Mouse (Mus musculus): ENCODE measurements around the gene Mecom. TPM values are rescaled to one million over a fixed set of nuclear protein-coding genes. Genes with fewer than 3 reads are reported as not detected.

The Mecom gene
- polyA plus RNA-seq, 1 experiment from 2014 or later: 89.3 TPM

DNA sequence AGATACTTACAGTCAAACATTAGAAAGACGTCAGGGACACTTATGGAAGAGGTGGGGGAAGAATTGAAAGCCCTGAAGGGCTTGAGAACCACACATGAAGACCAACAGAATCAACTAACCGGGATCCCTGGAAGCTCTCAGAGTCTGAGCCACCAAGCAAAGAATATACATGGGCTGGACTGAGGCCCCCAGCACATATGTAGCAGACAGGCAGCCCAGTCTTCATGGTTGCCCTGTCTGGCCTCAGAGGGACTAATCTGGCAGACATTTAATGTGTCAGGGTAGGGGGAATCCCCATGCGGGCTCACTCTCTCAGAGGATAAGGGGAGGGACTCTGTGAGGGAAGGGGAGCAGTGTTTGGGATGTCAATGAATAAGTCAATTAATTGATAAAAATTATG is 584.4 kb downstream of the Mecom start:
- peaks cover 28% of the 10 kb centered on the region for H3K36me3 ChIP-seq (ENCODE audit: control insufficient read depth, insufficient read depth, low read length)
- H3K27ac ChIP-seq (ENCODE audit: low read depth, low read length): no peak overlapping the region
- ATAC-seq (ENCODE audit: low FRiP score, low TSS enrichment): no peak

GRCm38 (mm10) chr3:29959051-29959450 is 588.8 kb downstream of the Mecom start:
- H3K4me2 ChIP-seq (replicated peaks; ENCODE audit: low read depth, low read length): no peak overlapping the region
- peaks cover 29% of the 10 kb centered on the region; the same call in 1 of the 2 replicates for H3K36me3 ChIP-seq (ENCODE audit: control insufficient read depth, insufficient read depth, low read length)
- H3K9me3 ChIP-seq (ENCODE audit: control insufficient read depth, low read length): no peaks in the 10 kb centered on the region
- H3K4me3 ChIP-seq (ENCODE audit: low read length): no peak overlapping the region
- H3K27me3 ChIP-seq (ENCODE audit: control insufficient read depth, insufficient read depth, low read length): no peaks in the 10 kb centered on the region
- H3K4me1 ChIP-seq (ENCODE audit: control insufficient read depth, insufficient read depth, low read length): no peaks in the 10 kb centered on the region
- no peak overlapping the region for H3K27ac ChIP-seq (ENCODE audit: low read depth, low read length)
- ATAC-seq (ENCODE audit: low FRiP score, low TSS enrichment): no peak
- WGBS: 88% methylated on average over 3 of the region's 3 CpGs
- H3K9ac ChIP-seq (ENCODE audit: low read depth, low read length): no peak overlapping the region

More for the DNA sequence above, 584.4 kb downstream of the Mecom start:
- no peaks in the 10 kb centered on the region for H3K4me1 ChIP-seq (ENCODE audit: control insufficient read depth, insufficient read depth, low read length)
- H3K4me3 ChIP-seq (ENCODE audit: low read length): no peak overlapping the region
- H3K9me3 ChIP-seq (ENCODE audit: control insufficient read depth, low read length): no peaks in the 10 kb centered on the region
- WGBS: 94% methylated on average over 3 of the region's 3 CpGs
- no peak overlapping the region for H3K4me2 ChIP-seq (replicated peaks; ENCODE audit: low read depth, low read length)
- no peaks in the 10 kb centered on the region for H3K27me3 ChIP-seq (ENCODE audit: control insufficient read depth, insufficient read depth, low read length)
- no peak overlapping the region for H3K9ac ChIP-seq (ENCODE audit: low read depth, low read length)

GRCm38 (mm10) chr3:29957365-29958236 is 590.2 kb downstream of the Mecom start:
- no peaks in the 10 kb centered on the region for H3K9me3 ChIP-seq (ENCODE audit: control insufficient read depth, low read length)
- no peak overlapping the region for H3K27ac ChIP-seq (ENCODE audit: low read depth, low read length)
- H3K9ac ChIP-seq (ENCODE audit: low read depth, low read length): no peak overlapping the region
- WGBS: 81% methylated on average over 10 of the region's 10 CpGs
- no peak overlapping the region for H3K4me2 ChIP-seq (replicated peaks; ENCODE audit: low read depth, low read length)
- H3K4me1 ChIP-seq (ENCODE audit: control insufficient read depth, insufficient read depth, low read length): no peaks in the 10 kb centered on the region
- no peak overlapping the region for H3K4me3 ChIP-seq (ENCODE audit: low read length)
- no peak for ATAC-seq (ENCODE audit: low FRiP score, low TSS enrichment)
- peaks cover 26% of the 10 kb centered on the region; the same call in 1 of the 2 replicates for H3K36me3 ChIP-seq (ENCODE audit: control insufficient read depth, insufficient read depth, low read length)
- H3K27me3 ChIP-seq (ENCODE audit: control insufficient read depth, insufficient read depth, low read length): no peaks in the 10 kb centered on the region

GRCm38 (mm10) chr3:29953269-29953668 is 594.5 kb downstream of the Mecom start:
- Histone ChIP-seq H3K36me3 (ENCODE audit: control insufficient read depth, insufficient read depth, low read length) (peaks cover 12% of the 10 kb centered on the region; the same call in 1 of the 2 replicates), H3K4me1 (ENCODE audit: control insufficient read depth, insufficient read depth, low read length) (no peaks in the 10 kb centered on the region), H3K9me3 (ENCODE audit: control insufficient read depth, low read length) (no peaks in the 10 kb centered on the region), H3K9ac (ENCODE audit: low read depth, low read length) (no peak overlapping the region), H3K4me3 (ENCODE audit: low read length) (no peak overlapping the region), H3K27me3 (ENCODE audit: control insufficient read depth, insufficient read depth, low read length) (no peaks in the 10 kb centered on the region), H3K27ac (ENCODE audit: low read depth, low read length) (no peak overlapping the region), H3K4me2 (replicated peaks; ENCODE audit: low read depth, low read length) (no peak overlapping the region)
- WGBS: 80% methylated on average over 3 of the region's 3 CpGs
- no peak for ATAC-seq (ENCODE audit: low FRiP score, low TSS enrichment)

GRCm38 (mm10) chr3:29950853-29951252 is 597.0 kb downstream of the Mecom start:
- no peak overlapping the region for H3K9ac ChIP-seq (ENCODE audit: low read depth, low read length)
- WGBS: 85% methylated on average over 5 of the region's 5 CpGs
- no peaks in the 10 kb centered on the region for H3K9me3 ChIP-seq (ENCODE audit: control insufficient read depth, low read length)
- no peak overlapping the region for H3K27ac ChIP-seq (ENCODE audit: low read depth, low read length)
- H3K4me3 ChIP-seq (ENCODE audit: low read length): no peak overlapping the region
- no peak overlapping the region for H3K4me2 ChIP-seq (replicated peaks; ENCODE audit: low read depth, low read length)
- ATAC-seq (ENCODE audit: low FRiP score, low TSS enrichment): no peak
- no peaks in the 10 kb centered on the region for H3K27me3 ChIP-seq (ENCODE audit: control insufficient read depth, insufficient read depth, low read length)
- peaks cover 8% of the 10 kb centered on the region; the same call in 1 of the 2 replicates for H3K36me3 ChIP-seq (ENCODE audit: control insufficient read depth, insufficient read depth, low read length)
- no peaks in the 10 kb centered on the region for H3K4me1 ChIP-seq (ENCODE audit: control insufficient read depth, insufficient read depth, low read length)

- 71% methylated on average over 11 of the region's 11 CpGs for WGBS
- no peak overlapping the region for H3K4me2 ChIP-seq (replicated peaks; ENCODE audit: low read depth, low read length)
- no peaks in the 10 kb centered on the region for H3K9me3 ChIP-seq (ENCODE audit: control insufficient read depth, low read length)
- no peaks in the 10 kb centered on the region for H3K27me3 ChIP-seq (ENCODE audit: control insufficient read depth, insufficient read depth, low read length)
- H3K9ac ChIP-seq (ENCODE audit: low read depth, low read length): no peak overlapping the region
- no peaks in the 10 kb centered on the region for H3K4me1 ChIP-seq (ENCODE audit: control insufficient read depth, insufficient read depth, low read length)
- no peaks in the 10 kb centered on the region for H3K36me3 ChIP-seq (ENCODE audit: control insufficient read depth, insufficient read depth, low read length)
- no peak overlapping the region for H3K4me3 ChIP-seq (ENCODE audit: low read length)
- no peak overlapping the region for H3K27ac ChIP-seq (ENCODE audit: low read depth, low read length)
- no peak for ATAC-seq (ENCODE audit: low FRiP score, low TSS enrichment)
Observed at GRCm38 (mm10) chr3:29903596-29904308, 644.1 kb downstream of the Mecom start.

Other genes with a start within 250 kb of the Mecom start
- not detected in 2 replicates for gene Actrt3, start 51.9 kb upstream of the Mecom start, polyA plus RNA-seq (2014; fragmentation: Nextera tagmentation; extraction: Ambion mirVana)
- 27.2 and 38.1 TPM in 2 replicates for gene Mynn, start 54.1 kb upstream of the Mecom start, polyA plus RNA-seq (2014; fragmentation: Nextera tagmentation; extraction: Ambion mirVana)
- gene Lrriq4, start 96.5 kb upstream of the Mecom start, polyA plus RNA-seq (2014; fragmentation: Nextera tagmentation; extraction: Ambion mirVana): not detected in 2 replicates
- gene Lrrc34, start 99.9 kb upstream of the Mecom start, polyA plus RNA-seq (2014; fragmentation: Nextera tagmentation; extraction: Ambion mirVana): 1.9 and 2.5 TPM in 2 replicates
- gene Lrrc31, start 151.8 kb upstream of the Mecom start, polyA plus RNA-seq (2014; fragmentation: Nextera tagmentation; extraction: Ambion mirVana): 0.24 TPM in 1 of 2 replicates, not detected in the other
- not detected in 2 replicates for gene Samd7, start 198.3 kb upstream of the Mecom start, polyA plus RNA-seq (2014; fragmentation: Nextera tagmentation; extraction: Ambion mirVana)
- gene Sec62, start 244.9 kb upstream of the Mecom start, polyA plus RNA-seq (2014; fragmentation: Nextera tagmentation; extraction: Ambion mirVana): 98.0 and 108 TPM in 2 replicates

Measured in kidney, embryonic 14.5 days (tissue).